In the genomic region with DNA sequence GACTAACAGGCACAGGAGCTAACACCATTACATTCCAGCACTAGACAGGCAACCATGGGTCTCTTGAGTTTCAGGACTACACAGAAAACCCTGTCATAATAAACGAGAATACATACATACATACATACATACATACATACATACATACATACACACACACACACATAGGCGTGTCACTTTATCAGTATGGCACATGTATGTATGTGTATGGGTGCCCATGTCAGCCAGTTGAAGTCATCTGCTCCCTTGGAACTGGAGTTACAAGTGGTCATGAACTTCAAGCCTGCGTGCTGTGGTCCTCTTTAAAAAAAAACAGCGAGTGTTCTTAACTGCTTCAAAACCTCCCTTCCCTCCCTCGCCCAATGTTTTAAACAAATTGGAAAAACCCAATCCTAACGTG, we compare ENCODE assay signal across 8 mouse cellular contexts. TPM values are rescaled to one million over a fixed set of nuclear protein-coding genes. Genes with fewer than 3 reads are reported as not detected.
A peak's percentile ranks its signal among the peaks of the same experiment; 100 is the strongest.
DNase-seq lines count a peak whose midpoint lies in the region; ATAC-seq and TF ChIP-seq lines count a peak whose summit lies in the region.

No protein-coding gene starts in this region.

- H3K4me3 ChIP-seq in kidney, adult 2 months (ENCODE audit: insufficient read depth, low read depth, low read length) = peak overlapping the region; percentile 89
- peak overlapping the region; percentile 79 for H3K4me3 ChIP-seq in bone marrow macrophage, adult 2 months (ENCODE audit: insufficient read depth, low read length)
- peak overlapping the region; percentile 60 for H3K4me3 ChIP-seq in hindbrain, embryonic 14.5 days (replicated peaks; ENCODE audit: low read length)
- H3K4me3 ChIP-seq in midbrain, embryonic 12.5 days = peak overlapping the region; percentile 91

- 29% methylated on average over 6 of the region's 6 CpGs for WGBS in kidney, adult 2 months
- WGBS in hindbrain, embryonic 14.5 days = 36% methylated on average over 6 of the region's 6 CpGs
- 36% methylated on average over 6 of the region's 6 CpGs for WGBS in midbrain, embryonic 12.5 days

- TF ChIP-seq POLR2A in kidney, adult 2 months (IDR thresholded peaks at IDR 0.05; ENCODE audit: low read depth, low read length) = no peak
- TF ChIP-seq POLR2A in bone marrow macrophage, adult 2 months (IDR thresholded peaks at IDR 0.05; ENCODE audit: borderline replicate concordance, low read depth, low read length) = no peak

- TF ChIP-seq CTCF in kidney, adult 2 months (conservative IDR thresholded peaks at IDR 0.05; ENCODE audit: insufficient read depth, insufficient read length, low read depth, low read length) = no peak
- no peak for TF ChIP-seq CTCF in bone marrow macrophage, adult 2 months (IDR thresholded peaks at IDR 0.05; ENCODE audit: low read depth, low read length)

- H3K27ac ChIP-seq in kidney, adult 2 months (ENCODE audit: insufficient read depth, low read depth, low read length) = peak overlapping the region; percentile 41; the same call in 1 of the 2 replicates
- peak overlapping the region; percentile 40; the same call in 1 of the 2 replicates for H3K27ac ChIP-seq in bone marrow macrophage, adult 2 months (ENCODE audit: insufficient read depth, low read depth, low read length)
- peak overlapping the region; percentile 93 for H3K27ac ChIP-seq in hindbrain, embryonic 14.5 days
- peak overlapping the region; percentile 93 for H3K27ac ChIP-seq in midbrain, embryonic 12.5 days (replicated peaks)

- peaks cover 3% of the 10 kb centered on the region; the same call in 1 of the 2 replicates for H3K36me3 ChIP-seq in kidney, adult 2 months (ENCODE audit: control insufficient read depth, insufficient read depth, low read length)
- peaks cover 71% of the 10 kb centered on the region for H3K36me3 ChIP-seq in hindbrain, embryonic 14.5 days (replicated peaks; ENCODE audit: control insufficient read depth, insufficient read depth)
- peaks cover 71% of the 10 kb centered on the region for H3K36me3 ChIP-seq in midbrain, embryonic 12.5 days

- DNase-seq in kidney, adult 2 months = no peak
- DNase-seq in kidney, postnatal 10 days = no peak
- peak; percentile 28 for DNase-seq in hindbrain, embryonic 14.5 days (ENCODE audit: low spot score)
- no peak for DNase-seq in cerebellum, adult 8-10 months
- DNase-seq in kidney, adult 9 months = no peak
- DNase-seq in gastrocnemius, postnatal 14 days = no peak

- H3K4me2 ChIP-seq in hindbrain, embryonic 14.5 days (replicated peaks) = peak overlapping the region; percentile 54
- H3K4me2 ChIP-seq in midbrain, embryonic 12.5 days (replicated peaks) = peak overlapping the region; percentile 64

- intact Hi-C loops in gastrocnemius, postnatal 14 days (cut with DNase I; ENCODE audit: low total_unique reads) = no loop called here

- H3K9ac ChIP-seq in hindbrain, embryonic 14.5 days = peak overlapping the region; percentile 80
- H3K9ac ChIP-seq in midbrain, embryonic 12.5 days (replicated peaks) = peak overlapping the region; percentile 86

- H3K9me3 ChIP-seq in hindbrain, embryonic 14.5 days (ENCODE audit: control insufficient read depth, low read length) = no peaks in the 10 kb centered on the region
- H3K9me3 ChIP-seq in midbrain, embryonic 12.5 days = no peaks in the 10 kb centered on the region

- peaks cover 2% of the 10 kb centered on the region; the same call in 1 of the 2 replicates for H3K4me1 ChIP-seq in kidney, adult 2 months (ENCODE audit: control insufficient read depth, insufficient read depth, low read length)
- peaks cover 7% of the 10 kb centered on the region; the same call in 1 of the 2 replicates for H3K4me1 ChIP-seq in bone marrow macrophage, adult 2 months (ENCODE audit: control insufficient read depth, insufficient read depth, low read length)
- peaks cover 6% of the 10 kb centered on the region for H3K4me1 ChIP-seq in hindbrain, embryonic 14.5 days (replicated peaks; ENCODE audit: control insufficient read depth, insufficient read depth, low read length)
- H3K4me1 ChIP-seq in midbrain, embryonic 12.5 days = peaks cover 9% of the 10 kb centered on the region

- no peaks in the 10 kb centered on the region for H3K27me3 ChIP-seq in kidney, adult 2 months (replicated peaks; ENCODE audit: control insufficient read depth, insufficient read depth, low read length)
- H3K27me3 ChIP-seq in hindbrain, embryonic 14.5 days (ENCODE audit: control insufficient read depth, insufficient read depth, low read length) = no peaks in the 10 kb centered on the region
- H3K27me3 ChIP-seq in midbrain, embryonic 12.5 days = no peaks in the 10 kb centered on the region

- peak; percentile 10; the same call in 1 of the 2 replicates for ATAC-seq in hindbrain, embryonic 14.5 days (ENCODE audit: low FRiP score)
- ATAC-seq in midbrain, embryonic 12.5 days (ENCODE audit: low FRiP score, low read depth) = 0 out of 2 replicates have a peak, but pooled peaks have one; percentile 42

RNA-seq across cellular contexts. Expression of a gene that starts 0.5 kb away (rescaled TPM):
- polyA plus RNA-seq in kidney, adult 2 months (2012; rRNA removed) = 21.8 TPM in 2 replicates
- polyA plus RNA-seq in bone marrow macrophage, adult 2 months (2012; ENCODE audit: insufficient read depth, insufficient read length, missing spikeins) = 35.1 and 36.9 TPM in 2 replicates
- polyA plus RNA-seq in hindbrain, embryonic 14.5 days (2014; fragmentation: Nextera tagmentation; extraction: Ambion mirVana) = 85.9 and 98.4 TPM in 2 replicates
- polyA plus RNA-seq in midbrain, embryonic 12.5 days (2016; fragmentation: Nextera tagmentation; extraction: Ambion mirVana) = 96.4 and 97.8 TPM in 2 replicates
- total RNA-seq in gastrocnemius, postnatal 14 days (2021) = 10 to 100 TPM; 20.0 to 23.0 TPM

RNA-seq across cellular contexts. Expression of a gene that starts 33.5 kb away (rescaled TPM):
- 33.1 and 33.9 TPM in 2 replicates for polyA plus RNA-seq in kidney, adult 2 months (2012; rRNA removed)
- polyA plus RNA-seq in bone marrow macrophage, adult 2 months (2012; ENCODE audit: insufficient read depth, insufficient read length, missing spikeins) = 7.3 and 9.3 TPM in 2 replicates
- polyA plus RNA-seq in hindbrain, embryonic 14.5 days (2014; fragmentation: Nextera tagmentation; extraction: Ambion mirVana) = 180 and 191 TPM in 2 replicates
- 146 and 148 TPM in 2 replicates for polyA plus RNA-seq in midbrain, embryonic 12.5 days (2016; fragmentation: Nextera tagmentation; extraction: Ambion mirVana)
- 10 to 100 TPM; 15.9 to 20.9 TPM for total RNA-seq in gastrocnemius, postnatal 14 days (2021)

RNA-seq across cellular contexts. Expression of a gene that starts 44.6 kb away (rescaled TPM):
- 1.7 and 2.7 TPM in 2 replicates for polyA plus RNA-seq in kidney, adult 2 months (2012; rRNA removed)
- polyA plus RNA-seq in bone marrow macrophage, adult 2 months (2012; ENCODE audit: insufficient read depth, insufficient read length, missing spikeins) = not detected in 2 replicates
- 0.20 and 1.2 TPM in 2 replicates for polyA plus RNA-seq in hindbrain, embryonic 14.5 days (2014; fragmentation: Nextera tagmentation; extraction: Ambion mirVana)
- polyA plus RNA-seq in midbrain, embryonic 12.5 days (2016; fragmentation: Nextera tagmentation; extraction: Ambion mirVana) = 0.21 TPM in 1 of 2 replicates, not detected in the other
- total RNA-seq in gastrocnemius, postnatal 14 days (2021) = under 1 TPM; 0.35 to 0.41 TPM

RNA-seq across cellular contexts. Expression of a gene that starts 57.5 kb away (rescaled TPM):
- polyA plus RNA-seq in kidney, adult 2 months (2012; rRNA removed) = 27.3 and 30.0 TPM in 2 replicates
- 0.68 TPM in 1 of 2 replicates, not detected in the other for polyA plus RNA-seq in bone marrow macrophage, adult 2 months (2012; ENCODE audit: insufficient read depth, insufficient read length, missing spikeins)
- polyA plus RNA-seq in hindbrain, embryonic 14.5 days (2014; fragmentation: Nextera tagmentation; extraction: Ambion mirVana) = 0.31 and 0.50 TPM in 2 replicates
- polyA plus RNA-seq in midbrain, embryonic 12.5 days (2016; fragmentation: Nextera tagmentation; extraction: Ambion mirVana) = 0.27 and 0.51 TPM in 2 replicates
- 10 to 100 TPM; 23.9 to 72.0 TPM for total RNA-seq in gastrocnemius, postnatal 14 days (2021)

Comparison
In these comparisons a context has a peak if more than half of its experiments do, and no peak if none do; other contexts are left out.
1. H3K27ac ChIP-seq: peak in every context shown above with its lines; median percentile 93 in hindbrain, embryonic 14.5 days; 93 in midbrain, embryonic 12.5 days; 41 in kidney, adult 2 months; 40 in bone marrow macrophage, adult 2 months.